Mouse (Mus musculus) spleen, adult 18-20 months (tissue): ENCODE measurements around the gene Mustn1.
A peak's percentile ranks its signal among the peaks of the same experiment; 100 is the strongest.

Experiments used
- DNase-seq, 2 experiments: peaks; one replicate each; pipeline ENCODE4 v3.0.0; 2022; ENCODE audit warnings: mixed read lengths in 2 of 2

The Mustn1 gene

GRCm38 (mm10) chr14:30880251-30880650 lies 1.3 kb downstream of the Mustn1 start:
- DNase-seq, result no peak

- DNase-seq, result peak in 1 of 2 experiments; percentile 40
These were observed 2.1 kb downstream of the Mustn1 start for GRCm38 (mm10) chr14:30880811-30881717.

GRCm38 (mm10) chr14:30881718-30882108 lies 2.7 kb downstream of the Mustn1 start:
- no peak for DNase-seq

GRCm38 (mm10) chr14:30885298-30885697 lies 6.3 kb downstream of the Mustn1 start:
- DNase-seq, result no peak

GRCm38 (mm10) chr14:30886204-30886603 lies 7.2 kb downstream of the Mustn1 start, which contains the start of gene Itih4:
Gene Itih4, plus strand, starts transcription at chr14:30886476.
- no peak for DNase-seq

- DNase-seq, result no peak
These were observed 9.3 kb downstream of the Mustn1 start for GRCm38 (mm10) chr14:30888271-30888732.

GRCm38 (mm10) chr14:30899972-30900371 lies 21.0 kb downstream of the Mustn1 start:
- no peak for DNase-seq

GRCm38 (mm10) chr14:30902628-30903027 lies 23.6 kb downstream of the Mustn1 start:
- DNase-seq, result no peak

- no peak for DNase-seq
These were observed 24.0 kb downstream of the Mustn1 start for GRCm38 (mm10) chr14:30903036-30903435.

GRCm38 (mm10) chr14:30904307-30904706 lies 25.3 kb downstream of the Mustn1 start:
- DNase-seq, result no peak

- DNase-seq, result no peak
These were observed 27.0 kb downstream of the Mustn1 start for GRCm38 (mm10) chr14:30906001-30906400.

GRCm38 (mm10) chr14:30907814-30908265 lies 28.8 kb downstream of the Mustn1 start:
- DNase-seq, result peak in 1 of 2 experiments; percentile 8

GRCm38 (mm10) chr14:30911141-30911540 lies 32.1 kb downstream of the Mustn1 start:
- no peak for DNase-seq

- DNase-seq, result no peak
These were observed 33.6 kb downstream of the Mustn1 start for GRCm38 (mm10) chr14:30912641-30913040.

GRCm38 (mm10) chr14:30913404-30913803 lies 34.4 kb downstream of the Mustn1 start:
- DNase-seq, result no peak

GRCm38 (mm10) chr14:30916516-30916915 lies 37.5 kb downstream of the Mustn1 start:
- no peak for DNase-seq

- no peak for DNase-seq
These were observed 43.2 kb downstream of the Mustn1 start for GRCm38 (mm10) chr14:30922053-30922670.

GRCm38 (mm10) chr14:30923375-30924105 lies 44.5 kb downstream of the Mustn1 start, which contains the start of gene Itih3:
Gene Itih3, minus strand, starts transcription at chr14:30923760.
- no peak for DNase-seq

GRCm38 (mm10) chr14:30925492-30925891 lies 46.5 kb downstream of the Mustn1 start:
- no peak for DNase-seq

GRCm38 (mm10) chr14:30930386-30930785 lies 51.4 kb downstream of the Mustn1 start:
- DNase-seq, result no peak
